Mouse (Mus musculus) heart, embryonic 11.5 days (tissue): ENCODE data around the gene Slc2a4. TPM values are rescaled to one million over a fixed set of nuclear protein-coding genes. Genes with fewer than 3 reads are reported as not detected.

Experiments used
- ATAC-seq: fragments of 200-750 bp; cut with Nextera tagmentation; replicated peaks from 2 replicates; pipeline ENCODE4 v1.8.0; 2017; ENCODE audit warnings: moderate library complexity; ENCODE audit not compliant: insufficient number of reproducible peaks, low FRiP score, low TSS enrichment
- H3K27ac ChIP-seq: fragments of 300-500 bp; sonication (generic); 2 replicates; pipeline ENCODE4 v1.5.1; 2014; ENCODE audit warnings: mild to moderate bottlenecking, low read depth, low read length
- H3K27me3 ChIP-seq: fragments of 300-500 bp; sonication (generic); 2 replicates; pipeline ENCODE4 v1.6.1; 2014; ENCODE audit warnings: mild to moderate bottlenecking, low read length, mixed read lengths; ENCODE audit not compliant: control insufficient read depth, insufficient read depth
- H3K36me3 ChIP-seq: fragments of 300-500 bp; sonication (generic); 2 replicates; pipeline ENCODE4 v1.6.1; 2014; ENCODE audit warnings: mild to moderate bottlenecking, low read length, moderate library complexity, mixed read lengths; ENCODE audit not compliant: control insufficient read depth, insufficient read depth
- H3K4me1 ChIP-seq: fragments of 300-500 bp; sonication (generic); 2 replicates; pipeline ENCODE4 v1.6.1; 2014; ENCODE audit warnings: low read length; ENCODE audit not compliant: control insufficient read depth, insufficient read depth
- H3K4me2 ChIP-seq: fragments of 300-500 bp; sonication (generic); 2 replicates; pipeline ENCODE4 v1.6.1; 2014; ENCODE audit warnings: mild to moderate bottlenecking, moderate library complexity
- H3K4me3 ChIP-seq: fragments of 300-500 bp; sonication (generic); 2 replicates; pipeline ENCODE4 v1.5.1; 2014; ENCODE audit warnings: low read depth, low read length
- H3K9ac ChIP-seq: fragments of 300-500 bp; sonication (generic); 2 replicates; pipeline ENCODE4 v1.6.1; 2014; ENCODE audit warnings: mild to moderate bottlenecking, low read depth, low read length, moderate library complexity
- H3K9me3 ChIP-seq: fragments of 300-500 bp; sonication (generic); replicated peaks from 2 replicates; pipeline ENCODE4 v1.6.1; 2016; ENCODE audit warnings: low read length; ENCODE audit not compliant: control insufficient read depth
- WGBS: fragments of 180-500 bp; shearing (Covaris S2); extraction: QIAGEN DNeasy Blood & Tissue Kit; methylation state at CpG from one replicate; pipeline ENCODE4 v1.1.7; 2014; ENCODE audit not compliant: insufficient replicate concordance; 5-methylcytosine and 5-hydroxymethylcytosine counted together
- polyA plus RNA-seq: library from polyadenylated mRNA; unstranded; fragments of >200 nt; fragmentation: Nextera tagmentation; extraction: Ambion mirVana; gene quantifications from 2 replicates; pipeline ENCODE4 v1.2.1, GENCODE M21; 2014

The Slc2a4 gene
- polyA plus RNA-seq, 1 experiment from 2014 or later: 22.0 TPM

DNA sequence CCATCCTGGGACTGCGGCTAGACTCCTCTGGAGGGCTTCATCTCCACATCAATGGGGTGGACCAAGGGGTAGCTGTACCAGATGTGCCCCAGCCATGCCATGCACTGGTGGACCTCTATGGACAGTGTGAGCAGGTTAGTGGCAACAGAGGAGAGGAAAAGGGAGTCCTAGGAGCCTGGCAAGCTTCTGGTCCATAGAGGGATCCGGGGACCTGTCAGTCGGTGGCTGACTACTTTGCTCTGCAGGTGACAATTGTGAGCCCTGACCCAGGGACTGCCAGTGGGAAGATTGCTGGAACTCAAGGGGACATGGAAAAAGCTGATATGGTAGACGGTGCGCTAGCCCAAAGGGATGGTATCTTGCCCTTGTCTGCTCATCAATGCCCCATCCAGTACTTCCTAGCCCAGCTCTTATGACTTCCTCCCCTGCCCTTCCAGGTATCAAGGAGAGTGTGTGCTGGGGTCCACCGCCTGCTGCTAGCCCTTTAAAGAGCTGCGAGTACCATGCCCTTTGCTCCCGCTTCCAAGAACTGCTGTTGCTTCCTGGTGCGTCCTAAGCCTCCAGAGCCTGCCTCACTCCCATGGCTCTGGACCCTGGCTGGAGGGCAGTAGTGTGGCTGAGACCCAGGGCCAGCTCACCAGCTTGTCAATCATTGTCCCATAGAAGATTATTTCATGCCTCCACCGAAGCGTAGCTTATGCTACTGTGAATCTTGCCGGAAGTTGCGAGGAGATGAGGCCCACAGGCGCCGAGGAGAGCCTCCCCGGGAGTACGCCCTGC is 37.0 kb downstream of the Slc2a4 start:
- Histone ChIP-seq H3K4me3 (no peak overlapping the region), H3K36me3 (peaks cover 54% of the 10 kb centered on the region), H3K9ac (no peak overlapping the region), H3K9me3 (no peaks in the 10 kb centered on the region), H3K27me3 (no peaks in the 10 kb centered on the region), H3K4me1 (peaks cover 20% of the 10 kb centered on the region), H3K27ac (no peak overlapping the region), H3K4me2 (no peak overlapping the region)
- WGBS: 91% methylated on average over 17 of the region's 17 CpGs
- no peak for ATAC-seq

DNA sequence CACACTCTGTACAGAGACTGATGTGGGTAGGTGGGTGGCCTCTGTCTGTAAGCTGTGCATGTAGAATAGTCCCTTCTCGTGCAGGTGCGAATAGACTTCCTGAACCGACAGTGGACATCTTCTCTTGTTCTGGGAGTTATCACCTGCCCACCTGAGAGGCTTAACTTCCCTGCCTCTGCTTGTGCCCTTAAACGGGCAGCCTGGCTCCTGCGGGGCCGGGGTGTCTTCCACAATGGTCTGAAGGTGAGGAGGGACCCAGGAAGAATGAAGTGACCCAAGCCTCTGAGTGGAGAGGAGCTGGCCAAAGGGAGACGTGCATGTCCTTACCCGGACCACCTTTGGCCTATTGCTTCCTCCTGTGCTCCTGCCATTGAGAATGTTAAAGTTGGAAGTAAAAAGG is 37.8 kb downstream of the Slc2a4 start:
- 94% methylated on average over 8 of the region's 8 CpGs for WGBS
- ATAC-seq: no peak
- Histone ChIP-seq H3K27me3 (no peaks in the 10 kb centered on the region), H3K4me2 (no peak overlapping the region), H3K9ac (no peak overlapping the region), H3K4me1 (peaks cover 12% of the 10 kb centered on the region), H3K4me3 (no peak overlapping the region), H3K36me3 (peaks cover 56% of the 10 kb centered on the region), H3K9me3 (no peaks in the 10 kb centered on the region), H3K27ac (no peak overlapping the region)

DNA sequence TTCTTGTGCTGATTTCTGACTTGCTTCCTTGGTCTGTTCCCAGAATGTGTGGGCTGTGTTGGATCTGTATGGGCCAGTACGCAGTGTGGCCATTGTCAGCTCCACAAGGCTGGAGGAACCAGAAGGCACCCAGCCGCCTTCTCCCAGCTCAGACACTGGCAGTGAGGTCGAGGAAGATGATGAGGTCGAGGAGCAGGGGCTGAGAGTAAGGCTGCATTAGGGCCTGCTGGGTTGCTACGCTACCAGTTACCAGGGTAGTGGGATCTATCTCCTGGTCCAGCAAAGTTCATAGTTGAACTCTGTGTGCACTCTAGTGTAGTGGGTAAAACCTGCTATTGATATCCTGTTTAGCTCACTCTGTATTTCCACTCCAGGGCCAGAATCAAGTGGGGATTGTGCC is 38.8 kb downstream of the Slc2a4 start:
- Histone ChIP-seq H3K27ac (no peak overlapping the region), H3K4me1 (peaks cover 6% of the 10 kb centered on the region; the same call in 1 of the 2 replicates), H3K4me2 (no peak overlapping the region), H3K36me3 (peaks cover 61% of the 10 kb centered on the region), H3K4me3 (no peak overlapping the region), H3K9ac (no peak overlapping the region), H3K27me3 (no peaks in the 10 kb centered on the region), H3K9me3 (no peaks in the 10 kb centered on the region)
- 90% methylated on average over 5 of the region's 5 CpGs for WGBS
- ATAC-seq: no peak

DNA sequence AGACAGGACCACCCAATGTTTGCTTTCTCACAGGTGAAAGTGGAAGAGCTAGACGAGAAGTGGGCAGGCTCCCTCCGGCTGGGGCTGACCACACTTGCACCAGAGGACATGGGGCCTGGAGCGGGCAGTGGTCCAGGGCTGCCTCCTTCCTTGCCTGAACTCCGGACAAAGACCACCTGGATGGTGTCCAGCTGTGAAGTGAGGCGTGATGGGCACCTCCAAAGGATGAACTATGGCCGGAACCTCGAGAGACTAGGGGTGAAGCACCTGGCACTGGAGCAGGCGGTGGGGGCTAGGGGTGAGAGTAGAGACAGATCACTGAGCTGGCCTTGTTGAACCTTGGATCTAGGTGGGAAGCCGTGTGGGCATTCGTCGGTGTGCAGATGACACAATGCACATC is 39.3 kb downstream of the Slc2a4 start:
- H3K27me3 ChIP-seq: no peaks in the 10 kb centered on the region
- H3K4me2 ChIP-seq: no peak overlapping the region
- H3K36me3 ChIP-seq: peaks cover 66% of the 10 kb centered on the region
- H3K4me1 ChIP-seq: peaks cover 6% of the 10 kb centered on the region; the same call in 1 of the 2 replicates
- H3K9me3 ChIP-seq: no peaks in the 10 kb centered on the region
- ATAC-seq: no peak
- H3K27ac ChIP-seq: no peak overlapping the region
- no peak overlapping the region for H3K4me3 ChIP-seq
- H3K9ac ChIP-seq: no peak overlapping the region
- WGBS: 94% methylated on average over 11 of the region's 11 CpGs

DNA sequence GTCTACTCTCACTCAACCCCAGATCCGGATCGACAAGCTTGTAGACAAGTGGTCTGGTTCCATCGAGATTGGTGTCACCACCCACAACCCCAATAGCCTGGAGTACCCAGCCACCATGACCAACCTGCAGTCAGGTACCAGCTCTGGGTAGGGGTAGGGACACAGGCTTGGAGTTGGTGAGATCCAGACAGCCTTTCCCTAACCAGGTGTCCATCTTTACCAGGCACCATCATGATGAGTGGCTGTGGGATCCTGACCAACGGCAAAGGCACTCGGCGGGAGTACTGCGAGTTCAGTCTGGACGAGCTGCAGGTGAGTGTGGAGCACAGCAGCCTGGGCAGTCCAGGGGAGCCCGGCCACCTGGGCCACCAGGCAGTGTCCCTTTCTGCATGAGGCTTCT is 43.7 kb downstream of the Slc2a4 start:
- Histone ChIP-seq H3K27ac (no peak overlapping the region), H3K4me3 (no peak overlapping the region), H3K4me2 (no peak overlapping the region), H3K4me1 (peaks cover 14% of the 10 kb centered on the region), H3K36me3 (peaks cover 36% of the 10 kb centered on the region), H3K9me3 (no peaks in the 10 kb centered on the region), H3K27me3 (no peaks in the 10 kb centered on the region), H3K9ac (no peak overlapping the region)
- WGBS: 96% methylated on average over 9 of the region's 9 CpGs
- ATAC-seq: no peak

DNA sequence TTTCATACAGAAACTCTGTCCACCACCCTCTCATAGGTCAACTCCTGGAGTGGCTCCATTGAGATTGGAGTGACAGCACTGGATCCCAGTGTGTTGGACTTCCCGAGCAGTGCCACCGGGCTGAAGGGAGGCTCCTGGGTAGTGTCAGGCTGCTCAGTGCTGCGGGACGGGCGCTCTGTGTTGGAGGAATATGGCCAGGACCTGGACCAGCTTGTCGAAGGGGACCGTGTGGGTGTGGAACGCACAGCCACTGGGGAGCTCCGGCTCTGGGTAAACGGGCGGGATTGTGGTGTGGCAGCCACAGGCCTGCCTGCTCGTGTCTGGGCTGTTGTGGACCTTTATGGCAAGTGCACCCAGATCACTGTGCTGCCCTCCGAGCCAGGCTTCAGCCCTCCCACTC is 45.0 kb downstream of the Slc2a4 start:
- Histone ChIP-seq H3K27ac (no peak overlapping the region), H3K4me3 (peak overlapping the region; percentile 96), H3K9me3 (no peaks in the 10 kb centered on the region), H3K27me3 (no peaks in the 10 kb centered on the region), H3K9ac (peak overlapping the region; percentile 88), H3K4me1 (peaks cover 27% of the 10 kb centered on the region), H3K4me2 (peak overlapping the region; percentile 93), H3K36me3 (peaks cover 26% of the 10 kb centered on the region)
- 87% methylated on average over 13 of the region's 13 CpGs for WGBS
- ATAC-seq: no peak

DNA sequence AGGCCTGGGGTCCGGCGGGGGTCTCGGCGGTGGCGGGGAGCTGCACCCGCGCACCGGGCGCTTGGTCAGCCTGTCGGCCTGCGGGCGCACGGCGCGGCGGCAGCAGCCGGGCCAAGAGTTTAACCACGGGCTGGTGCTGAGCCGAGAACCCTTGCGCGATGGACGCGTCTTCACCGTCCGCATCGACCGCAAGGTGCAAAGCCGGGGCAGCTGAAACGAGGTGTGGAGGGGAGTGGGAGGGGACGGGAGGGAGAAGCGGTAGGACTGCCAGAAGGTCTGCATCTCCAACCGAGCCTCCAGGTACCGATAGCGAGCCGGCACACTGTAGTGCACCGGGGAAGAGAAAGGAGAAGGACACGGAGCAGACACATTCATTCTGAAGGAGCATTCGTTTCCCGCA is 46.0 kb downstream of the Slc2a4 start:
- H3K9me3 ChIP-seq: no peaks in the 10 kb centered on the region
- peaks cover 17% of the 10 kb centered on the region for H3K36me3 ChIP-seq
- peak overlapping the region; percentile 96 for H3K4me3 ChIP-seq
- peak overlapping the region; percentile 99 for H3K27ac ChIP-seq
- under 1% methylated on average over 39 of the region's 39 CpGs for WGBS
- peak overlapping the region; percentile 93 for H3K4me2 ChIP-seq
- H3K9ac ChIP-seq: peak overlapping the region; percentile 88
- no peaks in the 10 kb centered on the region for H3K27me3 ChIP-seq
- ATAC-seq: no peak
- H3K4me1 ChIP-seq: peaks cover 27% of the 10 kb centered on the region

DNA sequence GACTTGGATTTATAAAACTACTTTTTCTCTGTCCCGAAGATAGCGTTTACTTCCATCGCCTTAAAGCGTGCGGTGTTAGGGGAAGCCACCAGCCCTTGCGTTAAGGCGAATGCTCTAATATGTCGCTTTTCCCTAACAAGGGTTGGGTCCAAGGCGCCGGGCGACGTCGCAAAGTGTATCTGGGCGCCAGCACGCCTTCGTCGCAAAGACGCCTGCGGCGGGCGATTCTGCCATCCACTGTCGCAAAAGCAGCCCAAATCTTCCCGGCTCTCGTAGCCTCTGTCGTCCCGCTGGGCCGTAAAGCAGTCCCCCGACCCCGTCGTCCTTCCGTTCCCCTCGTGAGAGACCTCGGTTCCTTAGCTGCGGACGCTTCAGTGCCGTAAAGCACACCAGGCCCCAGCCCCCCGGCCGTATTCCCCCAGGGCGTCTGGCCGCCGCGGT is 46.6 kb downstream of the Slc2a4 start:
- peaks cover 27% of the 10 kb centered on the region for H3K4me1 ChIP-seq
- no peaks in the 10 kb centered on the region for H3K27me3 ChIP-seq
- H3K36me3 ChIP-seq: peaks cover 17% of the 10 kb centered on the region
- peak overlapping the region; percentile 93 for H3K4me2 ChIP-seq
- peak overlapping the region; percentile 88 for H3K9ac ChIP-seq
- under 1% methylated on average over 42 of the region's 42 CpGs for WGBS
- H3K27ac ChIP-seq: peak overlapping the region; percentile 99
- no peaks in the 10 kb centered on the region for H3K9me3 ChIP-seq
- ATAC-seq: peak; percentile 67
- peak overlapping the region; percentile 96 for H3K4me3 ChIP-seq
